Mouse (Mus musculus): ENCODE measurements around the gene Ipo13.

- TF ChIP-seq CTCF (conservative IDR thresholded peaks at IDR 0.05; ENCODE audit: low read length) (no peak), POU5F1 (IDR thresholded peaks at IDR 0.05; ENCODE audit: borderline replicate concordance, low read length) (no peak)
These were observed 44.4 kb downstream of the Ipo13 start for GRCm38 (mm10) chr4:117870437-117870836.

All from E14TG2a.4 (cell line).